Mouse (Mus musculus) monocyte, adult 2 months (primary cell): ENCODE measurements around the gene Zbtb42.

Source experiments
- DNase-seq, 2 experiments: peaks; one replicate each; pipeline ENCODE4 v3.0.0; 2022; ENCODE audit warnings: low spot score in 2 of 2, low read depth in 1 of 2

The Zbtb42 gene

GRCm38 (mm10) chr12:112678555-112679026 lies at the start of gene Zbtb42:
Zbtb42 (plus strand) TSS chr12:112678828.
- DNase-seq: peak in 1 of 2 experiments; percentile 25

DNA sequence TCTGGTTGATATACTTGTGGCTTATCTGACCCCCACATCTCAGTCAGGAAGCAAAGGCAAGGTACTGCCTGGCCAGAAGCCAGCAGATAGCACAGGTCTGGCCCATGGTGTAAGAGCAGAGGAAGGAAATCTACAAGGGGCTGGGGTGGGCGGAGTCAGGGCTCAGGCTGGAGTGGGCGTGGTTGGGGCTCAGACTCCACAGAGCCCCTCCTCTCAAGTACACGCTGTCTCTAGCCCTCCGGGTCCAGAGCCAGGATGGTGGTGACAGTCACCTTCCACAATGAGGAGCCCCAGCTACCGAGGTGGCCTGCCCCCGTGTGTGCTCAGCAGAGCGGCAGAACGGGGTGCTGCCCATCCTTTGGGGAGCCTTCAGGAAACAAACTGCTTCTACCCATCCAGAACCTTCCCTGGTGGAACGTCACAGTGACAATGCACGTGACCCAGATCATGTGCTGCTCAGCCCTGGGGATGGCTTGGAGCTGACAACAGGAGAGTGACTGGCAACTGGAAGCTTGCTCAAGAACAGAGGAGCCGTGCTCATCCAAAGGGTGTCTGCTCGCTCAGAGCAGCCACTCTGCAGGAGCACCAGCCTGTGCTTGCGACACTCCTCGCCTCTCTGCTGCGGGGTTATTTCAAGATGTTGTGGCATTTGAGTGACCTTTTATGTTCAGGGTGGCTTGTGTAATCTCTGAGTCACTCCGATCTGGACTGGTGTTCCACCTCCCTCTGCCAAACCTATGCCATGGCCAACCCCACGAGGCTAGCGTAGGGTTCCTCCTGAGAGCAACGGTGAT lies 49.5 kb upstream of the Zbtb42 start:
- DNase-seq: peak; percentile 83 to 87

DNA sequence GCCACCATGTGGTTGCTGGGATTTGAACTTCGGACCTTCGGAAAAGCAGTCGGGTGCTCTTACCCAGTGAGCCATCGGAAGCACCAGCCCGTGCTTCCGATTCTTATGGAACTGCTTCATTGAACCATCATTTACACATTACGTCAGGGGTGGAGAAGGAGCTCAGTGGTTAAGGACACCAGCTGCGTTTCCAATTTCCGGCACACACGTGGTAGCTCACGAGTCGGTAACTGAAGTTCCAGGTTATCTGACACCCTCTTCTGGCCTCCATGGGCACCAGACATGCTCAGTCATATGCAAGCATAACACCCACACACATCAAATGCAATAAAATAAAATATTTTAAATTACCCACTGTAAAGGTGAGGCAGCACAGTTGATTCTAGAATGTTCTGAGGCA lies 48.6 kb upstream of the Zbtb42 start:
- DNase-seq: no peak

- no peak for DNase-seq
Observed at GRCm38 (mm10) chr12:112630796-112631195, 47.8 kb upstream of the Zbtb42 start.

DNA sequence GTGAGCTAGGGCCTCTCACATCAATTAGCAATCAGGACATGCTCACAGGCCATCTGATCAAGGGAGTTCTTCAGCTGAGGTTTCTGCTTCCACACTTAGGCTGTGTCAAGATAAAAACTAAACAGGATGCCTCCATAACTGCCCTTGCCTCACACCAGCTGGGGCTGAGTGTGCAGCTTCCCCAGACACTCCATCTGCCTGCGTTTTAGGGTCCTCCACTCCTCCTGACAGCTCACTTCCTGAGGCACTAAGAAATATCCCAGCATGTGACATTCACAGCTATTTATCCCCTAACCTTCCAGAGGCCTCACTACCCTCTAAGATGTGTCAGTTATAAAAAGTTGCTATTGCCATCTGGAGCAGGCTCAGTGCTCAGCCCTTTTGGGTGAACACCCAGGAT lies 47.2 kb upstream of the Zbtb42 start:
- no peak for DNase-seq

DNA sequence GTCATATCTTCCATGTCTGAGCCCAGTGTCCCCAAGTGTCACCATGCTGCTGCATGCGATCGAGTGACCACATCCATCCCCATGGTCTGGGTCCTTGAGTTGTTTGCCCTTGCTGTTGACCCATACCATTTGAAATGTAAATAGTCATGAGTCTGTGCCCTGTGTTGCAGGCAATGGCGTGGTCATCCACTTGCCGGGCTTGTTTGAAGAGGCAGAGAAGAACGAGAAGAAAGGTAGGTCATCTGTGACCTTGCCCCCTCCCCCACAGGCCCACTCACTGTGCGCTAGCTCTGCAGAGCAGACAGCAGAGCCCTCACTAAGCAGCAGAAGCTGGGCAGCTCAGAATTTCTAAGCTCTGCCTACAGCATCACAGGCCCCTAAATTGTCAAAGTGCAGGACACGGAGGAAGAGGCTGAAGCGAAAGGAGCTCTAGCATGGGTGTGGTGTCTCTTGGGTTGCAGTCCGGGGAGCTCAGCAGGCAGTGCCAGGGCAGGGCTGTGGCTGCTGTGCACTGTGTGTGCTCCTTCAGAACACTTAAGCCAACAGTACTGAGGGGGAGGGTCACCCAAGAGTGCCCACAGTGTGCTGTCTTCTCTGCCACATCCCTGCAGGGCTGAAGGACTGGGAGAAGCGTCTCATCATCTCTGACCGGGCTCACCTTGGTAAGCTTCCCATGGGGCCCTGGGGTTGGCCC lies 46.4 kb upstream of the Zbtb42 start:
- no peak for DNase-seq

DNA sequence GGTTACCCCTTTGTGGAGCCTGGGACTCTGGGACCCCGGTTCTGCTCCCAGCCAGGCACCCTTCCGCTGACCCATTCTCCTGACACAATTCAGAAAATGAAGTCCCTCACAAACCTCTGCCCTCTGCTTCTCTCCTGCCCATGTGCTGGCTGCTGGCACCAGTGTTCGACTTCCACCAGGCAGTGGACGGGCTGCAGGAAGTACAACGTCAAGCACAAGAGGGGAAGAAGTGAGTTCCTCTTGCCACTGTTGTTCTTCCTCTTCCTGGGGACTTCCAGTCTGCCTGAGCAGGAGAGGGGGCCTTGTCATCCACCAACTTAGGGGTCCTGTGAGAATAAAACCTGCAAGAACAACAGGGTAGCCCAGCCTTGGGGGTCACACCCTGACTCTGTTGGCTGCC lies 45.7 kb upstream of the Zbtb42 start:
- peak in 1 of 2 experiments; percentile 52 for DNase-seq

DNA sequence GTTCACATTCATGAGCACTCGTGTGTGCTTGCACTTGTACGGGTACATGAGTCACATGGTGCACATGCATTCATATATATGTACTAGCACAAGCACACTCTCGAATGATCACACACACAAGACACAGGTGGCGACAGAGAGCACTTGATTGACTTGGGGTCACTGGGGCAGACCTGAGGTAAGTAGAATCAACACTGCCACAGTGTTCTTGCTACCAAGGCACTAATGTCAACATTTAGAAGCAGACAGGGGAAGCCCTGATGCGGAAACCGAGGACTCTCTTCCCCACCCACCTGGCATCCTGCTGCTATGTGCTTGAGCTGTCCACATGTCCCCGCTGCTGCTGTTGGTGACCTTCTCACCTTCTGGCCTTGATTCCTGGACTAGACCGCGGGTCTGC lies 44.9 kb upstream of the Zbtb42 start:
- no peak for DNase-seq

GRCm38 (mm10) chr12:112639526-112639925 lies 39.1 kb upstream of the Zbtb42 start:
- DNase-seq: no peak

GRCm38 (mm10) chr12:112643126-112643525 lies 35.5 kb upstream of the Zbtb42 start:
- no peak for DNase-seq

- DNase-seq: peak; percentile 96 to 98
Observed at GRCm38 (mm10) chr12:112644180-112644854, 34.3 kb upstream of the Zbtb42 start, which contains the start of gene Siva1. Siva1 (plus strand) TSS chr12:112644679.

- DNase-seq: no peak
Observed at GRCm38 (mm10) chr12:112644855-112645506, 33.6 kb upstream of the Zbtb42 start.

DNA sequence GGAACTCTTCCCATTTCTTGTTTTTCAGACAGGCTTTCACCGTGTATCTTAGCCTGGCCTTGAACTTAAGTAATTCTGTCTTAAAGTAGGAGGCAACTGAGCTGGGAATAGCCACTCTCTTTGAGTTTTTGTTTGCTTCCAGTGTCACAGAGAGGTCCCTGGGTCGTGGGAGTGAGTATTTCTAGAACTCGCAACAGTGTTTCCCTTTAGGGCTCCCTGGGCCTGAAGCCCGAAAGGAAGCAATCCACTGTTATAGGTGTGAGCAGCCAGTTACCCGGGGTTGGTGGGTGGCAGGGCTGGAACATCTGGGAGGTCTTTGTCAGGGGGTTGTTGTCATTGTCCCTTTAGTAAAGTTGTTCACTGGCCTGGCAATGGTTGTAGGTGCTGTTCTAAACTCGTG lies 32.5 kb upstream of the Zbtb42 start:
- DNase-seq: no peak

DNA sequence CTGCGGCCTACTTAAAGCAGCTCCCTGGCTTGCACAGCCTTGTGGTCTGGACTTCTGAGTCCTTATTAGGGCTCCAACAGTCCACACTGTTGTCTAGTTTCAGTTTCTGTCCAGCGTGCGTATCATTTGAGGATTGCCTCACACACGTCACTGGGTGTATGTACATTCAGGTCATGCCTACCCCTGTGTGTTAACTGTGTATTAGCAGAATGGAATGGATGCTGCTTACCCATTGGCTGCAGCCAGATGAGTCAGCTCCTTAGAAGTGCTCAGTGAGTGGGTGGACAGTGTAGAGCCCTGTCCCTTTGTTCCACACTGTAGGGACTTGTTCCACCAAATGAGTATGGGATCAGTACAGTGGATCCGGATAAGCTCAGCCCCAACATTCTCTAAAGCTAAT lies 30.5 kb upstream of the Zbtb42 start:
- DNase-seq: no peak

- no peak for DNase-seq
Observed at GRCm38 (mm10) chr12:112651778-112652439, 26.7 kb upstream of the Zbtb42 start.

DNA sequence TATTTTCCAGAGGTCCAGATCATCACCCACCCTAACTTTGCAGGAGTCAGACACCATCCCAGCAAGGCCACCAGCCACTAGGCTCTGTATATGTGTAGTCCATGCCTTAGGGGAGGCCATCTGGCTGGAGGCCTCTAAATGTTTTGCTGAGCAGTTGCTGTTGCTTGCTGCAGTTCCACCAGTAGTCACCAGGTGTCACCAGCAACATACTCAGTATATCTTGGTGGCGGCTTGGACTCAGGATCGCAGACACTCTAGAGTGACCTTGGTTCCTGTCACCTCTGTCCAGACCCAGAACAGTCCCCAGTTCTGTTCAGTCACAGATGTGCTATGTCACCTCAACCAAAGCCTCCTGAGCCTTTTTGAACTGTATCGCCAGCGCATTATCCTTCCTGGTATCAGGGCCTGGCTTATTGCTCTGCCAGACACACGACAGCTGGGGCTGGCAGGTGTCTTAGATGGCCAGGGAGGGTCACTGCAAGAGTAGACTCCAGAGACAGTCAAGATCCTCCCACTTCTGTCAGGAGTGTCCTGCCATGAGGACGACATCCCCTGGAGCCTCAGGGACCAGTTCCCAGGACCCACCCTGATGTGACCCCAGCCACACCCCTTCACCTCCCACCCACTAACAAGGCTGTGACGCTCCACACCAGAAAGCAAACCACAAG lies 25.3 kb upstream of the Zbtb42 start:
- DNase-seq: peak in 1 of 2 experiments; percentile 72

DNA sequence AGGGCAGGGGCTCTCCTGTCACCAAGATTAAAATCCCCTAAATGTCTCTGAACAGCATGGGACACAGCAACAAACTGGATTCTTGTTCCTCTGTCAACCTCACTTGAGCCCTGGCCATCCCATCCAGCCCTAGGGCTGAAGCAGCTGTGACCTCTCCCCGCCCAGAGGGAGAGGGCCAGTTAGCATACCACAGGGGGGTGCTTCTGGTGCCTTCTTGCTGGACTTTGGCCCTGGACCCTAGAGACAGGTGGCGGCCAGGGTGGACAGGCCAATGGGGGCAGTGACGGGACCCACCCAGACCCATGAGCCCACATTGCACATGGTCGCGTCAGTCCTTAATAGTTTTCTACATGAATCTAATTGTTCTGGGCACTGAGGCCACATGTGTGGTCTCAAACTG lies 24.6 kb upstream of the Zbtb42 start:
- DNase-seq: no peak

DNA sequence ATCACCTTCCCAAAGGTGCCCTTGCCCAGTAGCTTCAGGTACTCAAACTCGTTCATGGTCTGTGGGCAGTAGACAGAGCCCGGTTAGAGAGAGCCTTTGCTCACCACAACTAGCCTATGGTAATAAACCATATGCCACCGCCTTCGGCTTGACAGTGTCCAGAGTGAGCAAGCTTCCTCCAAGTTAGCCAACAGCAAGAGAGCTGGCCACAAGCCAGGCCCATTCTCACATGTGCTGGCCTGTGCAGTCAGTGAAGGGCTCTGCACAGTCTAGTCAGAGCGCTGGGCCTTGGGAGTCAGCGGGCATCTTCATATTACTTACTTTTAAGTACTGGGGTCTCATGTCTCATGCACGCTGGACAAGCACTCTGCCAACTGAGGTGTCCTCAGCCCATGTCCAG lies 20.0 kb upstream of the Zbtb42 start:
- DNase-seq: no peak

DNA sequence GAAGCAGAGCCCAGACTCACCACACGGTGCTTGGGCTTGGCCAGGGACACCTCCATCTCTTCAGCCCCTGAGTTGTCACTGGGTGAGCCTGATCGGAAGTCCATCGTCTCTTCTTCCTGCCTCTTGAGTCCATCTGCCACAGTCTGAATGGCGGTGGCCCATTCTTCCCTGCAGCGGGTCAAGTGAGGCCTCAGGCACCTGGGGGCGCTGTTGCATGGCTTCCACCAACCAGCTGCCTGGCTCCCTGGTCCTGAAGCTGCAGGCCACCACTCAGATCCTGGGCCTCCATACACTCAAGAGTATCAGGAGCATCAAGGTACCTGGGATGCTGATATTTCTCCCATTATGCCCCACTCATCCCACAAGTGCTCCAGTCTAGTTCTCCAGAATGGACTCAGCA lies 19.5 kb upstream of the Zbtb42 start:
- DNase-seq: peak; percentile 33 to 49
